Mouse (Mus musculus) heart, postnatal 10 days (tissue): Measurements from ENCODE around the gene Rarg. TPM values are rescaled to one million over a fixed set of nuclear protein-coding genes. Genes with fewer than 3 reads are reported as not detected.

ENCODE experiments used
- DNase-seq, 2 experiments: peaks; one replicate each; pipeline ENCODE4 v3.0.0; 2021
- intact Hi-C: fragments of 180-260 bp; cut with DNase I; formaldehyde crosslinking; loops from one replicate; pipeline ENCODE4 v1.15.1; 2025
- total RNA-seq, 2 experiments: library from RNA; stranded (reverse); gene quantifications; 2 replicates each; pipeline ENCODE4 v1.2.3; 2021

The Rarg gene
- total RNA-seq, 2 experiments from 2014 or later, result 23.2 to 27.2 TPM

DNA sequence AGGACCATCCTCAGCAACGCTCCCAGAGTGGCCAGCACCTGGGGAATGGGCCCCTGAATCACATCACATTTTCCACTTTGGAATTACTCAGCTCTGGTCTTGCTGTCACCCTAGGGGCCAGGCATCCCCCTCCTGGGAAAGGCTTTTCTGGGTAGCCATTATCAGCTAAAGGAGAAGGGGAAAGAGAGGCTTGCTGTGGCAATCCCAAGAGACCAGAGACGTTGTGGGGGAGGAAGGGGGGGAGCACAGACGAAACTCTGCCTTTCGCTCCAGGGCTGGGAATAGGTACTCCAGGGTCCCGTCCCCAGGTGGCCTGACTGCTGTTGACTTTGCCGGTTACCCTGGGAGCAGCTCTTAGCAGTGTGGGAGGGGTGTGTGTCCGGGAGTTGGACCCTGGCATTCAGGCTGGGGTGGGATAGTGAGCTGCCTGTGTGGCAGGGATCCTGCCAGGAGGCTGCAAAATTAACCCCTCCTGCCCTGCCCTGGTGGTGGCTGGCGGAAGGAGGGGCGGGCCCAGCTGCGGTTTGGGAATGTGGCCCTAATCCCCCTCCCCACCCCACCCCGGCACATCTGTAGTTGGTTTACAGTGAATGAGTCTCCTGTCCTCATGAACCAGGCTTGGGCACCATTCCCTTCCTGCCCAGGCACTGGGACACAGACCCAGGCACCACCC is 1.4 kb upstream of the Rarg start:
- intact Hi-C loops, result no loop called here
- DNase-seq, result no peak

DNA sequence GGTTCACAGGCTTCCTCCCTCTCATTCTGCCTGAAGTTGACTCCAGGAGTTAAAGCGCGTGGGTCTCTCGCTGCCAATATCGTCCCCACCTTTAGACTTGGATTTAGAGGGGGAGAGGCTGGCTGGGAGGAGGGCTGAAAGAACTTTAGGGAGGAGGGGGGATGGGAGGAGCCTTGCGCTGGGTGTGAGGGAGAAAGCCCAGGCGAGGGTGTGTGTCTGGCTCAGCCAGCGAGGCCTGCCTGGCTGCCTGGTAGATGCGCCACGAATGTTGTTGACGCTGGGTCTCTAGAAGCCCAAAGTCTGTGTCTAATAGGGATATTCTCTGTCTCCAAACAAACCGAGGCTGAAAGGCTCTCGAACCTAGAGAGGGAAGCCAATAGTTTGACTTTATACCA is 756 bp upstream of the Rarg start:
- intact Hi-C loops, result no loop called here
- DNase-seq, result peak; percentile 59 to 61

DNA sequence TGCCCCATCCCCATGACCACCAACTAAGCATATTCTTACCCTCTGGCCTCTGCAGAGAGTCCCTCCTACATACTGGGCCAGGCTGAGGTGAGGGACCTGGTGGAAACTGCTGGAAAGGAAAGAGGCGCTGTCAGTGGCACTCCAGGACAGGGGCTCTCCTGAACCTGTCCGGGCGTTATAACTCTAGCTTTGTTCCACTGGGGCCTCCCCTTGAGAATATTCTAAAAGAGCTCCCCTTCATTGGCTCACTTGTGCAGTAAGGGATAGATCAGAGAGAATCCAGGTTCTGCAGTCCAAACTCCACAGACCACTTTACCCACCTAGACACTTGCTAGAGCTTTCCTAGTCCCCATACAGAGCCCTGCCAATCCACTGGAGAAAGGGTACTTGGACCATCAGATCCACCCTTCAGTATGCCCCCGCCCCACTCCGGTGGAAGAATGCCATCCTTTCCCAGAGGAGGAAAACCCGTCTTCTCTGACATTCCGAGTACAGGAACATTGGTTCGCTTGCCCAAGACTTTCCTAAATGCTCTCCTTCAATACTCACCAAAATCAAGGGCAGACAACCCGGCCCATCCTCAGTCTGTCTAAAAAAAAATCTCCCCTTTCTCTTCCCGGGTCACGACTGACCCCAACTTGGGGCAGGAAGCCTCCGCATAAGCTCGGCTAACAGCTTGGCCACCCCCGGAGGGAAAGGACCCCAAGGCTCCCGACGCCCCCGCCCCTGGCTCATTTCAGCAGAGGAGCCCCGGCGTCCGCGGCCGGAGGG is 701 bp downstream of the Rarg start:
- intact Hi-C loops, result no loop called here
- peak in 1 of 2 experiments; percentile 34 for DNase-seq

DNA sequence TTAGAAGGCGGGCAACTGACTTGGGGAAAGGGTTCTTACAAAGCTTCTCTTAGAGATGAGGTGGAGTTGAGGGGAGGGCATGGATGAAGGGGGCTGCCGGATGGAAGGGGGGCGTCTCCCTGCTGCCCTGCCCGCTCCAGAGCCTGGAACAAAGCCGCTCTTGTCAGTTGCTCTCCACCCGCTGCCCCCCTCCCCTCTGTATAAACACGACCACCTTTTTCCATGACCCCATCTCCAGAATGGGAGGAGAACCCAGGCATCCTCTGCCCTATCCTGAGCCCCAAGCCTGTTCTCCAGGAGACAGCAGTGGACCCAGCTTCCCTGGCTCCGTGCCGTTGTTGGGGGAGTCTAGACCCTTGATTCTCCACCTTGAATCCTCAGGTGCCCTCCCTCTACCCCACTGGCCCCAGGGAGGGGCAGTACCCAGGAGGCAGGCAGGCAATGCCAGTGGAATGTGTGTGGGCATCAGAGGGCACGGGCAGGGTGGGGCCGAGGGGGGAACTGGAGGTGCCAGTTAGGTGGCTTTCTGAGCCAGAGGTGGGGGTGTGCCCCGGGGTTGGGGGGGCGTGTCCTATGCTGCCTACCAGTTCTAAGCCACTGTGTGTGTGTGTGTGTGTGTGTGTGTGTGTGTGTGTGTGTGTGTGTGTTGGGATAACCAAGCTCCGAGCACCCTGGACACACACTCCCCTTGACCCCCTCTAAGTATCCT is 1.6 kb downstream of the Rarg start:
- intact Hi-C loops, result no loop called here
- DNase-seq, result no peak

DNA sequence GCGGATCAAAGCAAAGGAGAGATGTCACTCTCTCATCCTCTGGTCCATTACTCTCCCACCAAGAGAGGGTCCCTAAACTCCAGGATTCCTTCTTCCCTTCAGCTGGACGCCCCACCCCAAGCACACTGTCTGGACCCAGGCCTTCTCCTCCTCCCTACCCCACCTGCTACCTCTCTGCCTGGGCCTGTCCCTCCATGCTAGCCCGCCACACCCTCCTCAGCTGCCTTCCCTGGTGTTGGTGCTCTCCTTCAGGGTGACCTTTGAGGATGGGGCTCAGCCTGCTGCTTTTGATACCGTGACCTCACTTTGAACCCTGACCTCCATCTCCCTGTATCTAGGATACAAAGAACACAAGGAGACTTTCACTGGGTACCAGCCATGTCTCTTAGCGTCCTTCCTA is 6.8 kb downstream of the Rarg start:
- DNase-seq, result no peak
- intact Hi-C loops, result no loop called here

DNA sequence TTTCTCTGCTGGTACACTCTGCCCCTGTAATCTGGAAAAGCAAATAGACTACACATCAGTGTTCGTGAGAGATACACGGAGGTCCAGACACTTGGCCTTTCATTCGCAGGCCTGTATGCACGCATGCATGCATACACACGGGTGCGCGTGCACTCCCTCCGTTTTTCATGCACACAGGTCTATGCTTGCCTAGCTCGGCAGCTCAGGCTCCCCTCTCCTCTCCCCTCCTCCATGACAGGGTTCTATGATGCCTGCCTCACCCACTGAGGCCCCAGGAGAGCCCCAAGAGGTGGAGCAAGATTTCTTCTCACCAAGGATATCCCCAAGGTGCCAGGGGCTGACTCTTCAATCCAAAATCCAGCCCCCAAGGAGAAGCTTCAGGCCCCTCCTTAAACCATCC is 7.3 kb downstream of the Rarg start:
- intact Hi-C loops, result no loop called here
- DNase-seq, result no peak

DNA sequence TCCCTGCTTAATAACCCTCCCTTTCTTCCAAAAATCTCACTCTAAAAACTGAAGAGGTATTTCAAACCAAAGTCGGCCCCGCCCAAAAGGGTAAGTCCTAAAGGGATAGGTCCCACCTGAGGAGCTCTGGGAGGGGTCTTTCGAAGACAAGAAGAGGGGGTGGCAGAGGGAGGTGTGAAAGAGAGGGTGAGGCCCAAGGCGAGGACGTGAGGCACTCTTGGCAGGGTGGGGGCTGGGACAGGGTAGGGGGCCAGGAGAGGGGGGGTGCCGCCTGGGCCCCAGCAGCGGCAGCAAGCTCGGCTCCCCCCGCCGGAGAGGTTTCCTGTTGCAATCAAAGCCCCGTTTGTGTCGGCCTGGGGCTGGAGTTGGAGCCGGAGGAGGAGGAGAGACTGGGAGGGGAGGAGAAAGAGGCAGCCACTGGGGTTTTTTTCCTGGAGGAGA is 8.0 kb downstream of the Rarg start:
- intact Hi-C loops, result no loop called here

DNA sequence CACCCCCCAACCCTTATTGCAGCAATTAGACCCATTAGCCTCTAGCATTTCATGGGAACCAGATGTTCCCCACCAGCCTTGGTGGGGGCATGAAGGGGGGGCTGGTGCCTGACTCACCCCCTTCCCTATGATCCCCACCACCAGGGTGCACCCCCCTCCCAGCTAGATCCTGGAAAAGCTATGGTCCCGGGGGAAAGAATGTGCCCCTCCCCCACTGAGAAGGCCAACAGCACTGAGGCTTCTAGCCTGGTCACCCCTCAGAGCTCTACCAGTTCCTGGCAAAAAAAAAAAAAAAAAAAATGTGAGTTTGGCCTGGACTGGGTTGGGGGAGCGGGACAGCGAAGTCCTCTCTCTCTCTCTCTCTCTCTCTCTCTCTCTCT is 8.5 kb downstream of the Rarg start:
- intact Hi-C loops, result no loop called here
- no peak for DNase-seq

More for the DNA sequence above, 8.0 kb downstream of the Rarg start:
- peak; percentile 49 to 55 for DNase-seq

DNA sequence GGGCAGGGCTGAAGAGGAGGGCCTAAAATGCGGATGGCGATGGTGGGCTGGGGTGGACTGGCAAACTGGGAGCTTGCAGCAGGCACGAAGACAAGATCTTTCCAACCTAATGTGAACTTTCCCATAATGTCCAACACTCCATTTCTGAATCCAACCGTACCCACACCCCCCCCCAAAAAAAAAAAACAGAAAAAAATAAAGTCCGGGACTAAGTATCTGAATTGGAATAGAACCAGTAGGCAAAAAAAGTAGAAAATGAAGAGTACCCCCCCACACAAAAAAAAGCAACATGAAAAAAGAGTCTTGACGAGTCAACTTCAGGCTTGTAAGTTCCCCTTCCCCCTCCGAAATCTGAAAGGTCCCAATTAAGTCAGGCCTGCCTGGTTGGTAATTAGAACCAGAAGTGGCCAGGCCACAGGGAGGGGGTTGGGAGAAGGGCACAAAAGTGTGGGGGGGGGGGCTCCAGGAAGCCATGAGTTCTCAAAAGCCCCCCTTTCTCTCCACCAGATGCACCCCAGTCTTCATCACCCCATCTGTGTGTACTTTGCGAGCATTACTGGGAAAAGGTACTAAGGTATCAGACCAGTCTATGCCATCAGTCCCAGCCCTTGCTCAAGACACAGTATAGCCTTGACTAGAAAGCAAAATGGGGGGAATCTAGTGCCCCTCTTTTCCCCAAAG is 9.0 kb downstream of the Rarg start:
- DNase-seq, result no peak
- intact Hi-C loops, result no loop called here

DNA sequence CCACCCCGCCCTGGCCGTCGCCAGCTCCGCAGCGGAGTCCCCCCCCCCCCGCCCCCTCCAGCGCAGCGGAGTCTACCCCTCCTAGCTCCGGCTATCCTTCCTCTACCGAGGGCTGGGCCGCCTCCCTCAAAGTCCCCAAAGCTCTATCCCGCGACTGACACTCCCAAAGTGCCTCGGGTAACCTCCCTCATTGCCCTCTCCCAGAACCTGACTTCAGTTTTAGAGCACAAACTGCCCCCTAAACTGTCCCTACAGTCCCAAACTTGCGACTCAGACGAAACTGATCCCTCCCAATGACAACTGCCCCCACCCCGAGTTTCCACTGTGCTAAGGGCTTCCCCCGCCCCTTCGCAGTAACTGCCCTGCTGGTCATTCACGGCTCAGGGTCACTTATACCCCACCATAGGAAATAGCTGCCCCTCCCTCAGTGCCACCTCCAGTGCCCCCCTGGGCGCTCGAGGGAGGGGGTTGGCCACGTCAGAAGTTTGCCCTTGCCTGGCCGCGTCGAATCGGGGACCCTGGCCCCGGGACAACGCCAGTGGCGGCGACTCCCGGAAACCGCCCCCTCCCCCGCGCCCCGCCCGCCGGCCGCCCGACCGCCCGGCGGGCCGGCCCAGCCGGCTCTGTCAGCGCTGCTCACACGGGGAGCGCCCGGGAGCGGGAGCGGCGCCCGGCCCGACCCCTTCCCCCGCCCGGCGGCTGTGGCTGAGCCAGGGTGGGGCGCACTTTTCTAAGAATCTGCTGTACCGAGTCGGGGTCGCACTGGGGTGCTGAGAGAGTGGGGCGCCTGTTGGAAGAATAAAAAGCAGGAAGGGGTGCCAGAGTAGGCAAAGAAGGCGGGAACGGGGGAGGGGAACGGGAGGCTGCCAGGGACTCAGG is 9.8 kb downstream of the Rarg start:
- intact Hi-C loops, result no loop called here
- peak; percentile 87 to 89 for DNase-seq

DNA sequence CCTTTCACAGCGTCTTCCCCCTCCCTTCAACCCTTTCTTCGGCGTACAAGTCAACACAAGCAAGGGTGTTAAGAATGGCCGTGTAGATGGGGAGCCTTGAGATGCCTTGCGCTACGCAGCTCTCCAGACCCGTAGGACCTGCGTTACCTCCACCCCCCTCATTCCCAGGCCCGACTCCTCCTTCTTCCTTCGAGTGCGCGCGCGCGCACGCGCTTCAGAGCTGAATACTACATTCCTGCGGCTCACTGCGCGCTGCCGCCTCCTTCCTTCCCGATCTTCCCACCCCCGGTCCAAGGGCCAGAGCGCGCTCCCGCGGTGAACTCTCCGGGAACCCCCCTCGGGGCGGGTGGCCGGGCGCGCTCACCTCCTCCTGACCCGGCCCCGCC is 10.5 kb downstream of the Rarg start:
- intact Hi-C loops, result loop anchor here (1.0 kb wide), 1 partner anchor 32 kb away; the partner anchor contains the start of gene Mfsd5
- peak; percentile 96 to 97 for DNase-seq

DNA sequence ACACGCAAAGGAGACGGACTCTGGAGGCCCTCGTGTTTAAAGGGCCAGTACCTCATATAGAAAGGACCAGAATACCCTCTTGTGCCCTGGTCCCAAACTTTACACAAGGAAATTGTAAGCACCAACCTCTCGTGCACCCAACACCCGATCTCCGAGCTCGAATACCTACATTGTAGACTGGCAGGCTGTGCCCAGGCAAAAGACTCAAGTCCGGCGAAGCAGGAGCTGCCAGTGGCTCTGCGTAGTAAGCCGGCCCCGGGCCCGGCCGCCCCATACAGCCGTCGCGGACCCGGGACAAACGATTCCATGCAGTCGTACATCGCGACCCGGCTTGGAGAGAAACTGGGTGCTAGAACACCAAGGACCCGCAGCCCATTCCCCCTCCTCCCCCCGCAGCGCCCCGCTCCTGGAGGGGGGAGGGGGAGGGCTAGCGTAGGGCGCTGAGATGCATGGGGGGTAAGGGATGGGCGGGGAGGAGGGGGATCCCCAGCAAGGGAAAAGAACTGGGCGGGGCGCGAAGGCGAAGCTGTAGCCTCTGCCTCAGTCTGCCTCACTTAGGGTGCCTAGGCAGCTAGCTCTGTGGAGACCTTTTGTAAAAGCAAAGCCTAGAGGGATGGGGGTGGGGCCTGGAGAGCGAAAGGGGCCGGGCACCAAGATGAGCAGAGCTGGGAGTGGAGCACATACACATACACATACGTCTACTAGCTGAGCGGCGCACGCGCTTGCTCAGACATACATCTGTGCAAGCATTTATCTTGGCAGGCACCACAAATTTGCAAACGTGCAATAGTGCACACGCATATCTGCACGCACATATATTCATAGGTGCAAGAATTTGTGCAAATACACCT is 11.2 kb downstream of the Rarg start:
- intact Hi-C loops, result loop anchor here (1.0 kb wide), 1 partner anchor 33 kb away; the partner anchor contains the start of gene Mfsd5
- DNase-seq, result peak; percentile 81 to 86

DNA sequence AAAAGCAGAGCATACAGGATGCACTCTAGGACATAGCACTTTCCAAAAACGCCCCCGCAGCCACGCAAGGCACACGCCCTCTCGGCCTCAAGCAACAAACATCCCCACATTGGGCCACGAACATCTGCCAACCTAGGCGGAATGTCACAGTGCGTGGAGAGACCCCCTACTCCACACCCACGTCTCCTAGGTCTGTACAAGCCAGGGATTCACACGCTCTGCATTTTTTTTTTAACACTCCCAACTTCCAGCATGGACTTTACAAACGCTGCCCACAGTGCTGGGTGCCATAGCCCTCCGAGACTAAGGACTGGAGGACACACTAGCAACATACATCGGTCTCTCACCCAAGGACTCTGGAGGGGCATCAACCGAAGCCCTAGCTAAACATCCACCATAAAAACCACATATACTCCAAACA is 11.8 kb downstream of the Rarg start:
- intact Hi-C loops, result no loop called here

DNA sequence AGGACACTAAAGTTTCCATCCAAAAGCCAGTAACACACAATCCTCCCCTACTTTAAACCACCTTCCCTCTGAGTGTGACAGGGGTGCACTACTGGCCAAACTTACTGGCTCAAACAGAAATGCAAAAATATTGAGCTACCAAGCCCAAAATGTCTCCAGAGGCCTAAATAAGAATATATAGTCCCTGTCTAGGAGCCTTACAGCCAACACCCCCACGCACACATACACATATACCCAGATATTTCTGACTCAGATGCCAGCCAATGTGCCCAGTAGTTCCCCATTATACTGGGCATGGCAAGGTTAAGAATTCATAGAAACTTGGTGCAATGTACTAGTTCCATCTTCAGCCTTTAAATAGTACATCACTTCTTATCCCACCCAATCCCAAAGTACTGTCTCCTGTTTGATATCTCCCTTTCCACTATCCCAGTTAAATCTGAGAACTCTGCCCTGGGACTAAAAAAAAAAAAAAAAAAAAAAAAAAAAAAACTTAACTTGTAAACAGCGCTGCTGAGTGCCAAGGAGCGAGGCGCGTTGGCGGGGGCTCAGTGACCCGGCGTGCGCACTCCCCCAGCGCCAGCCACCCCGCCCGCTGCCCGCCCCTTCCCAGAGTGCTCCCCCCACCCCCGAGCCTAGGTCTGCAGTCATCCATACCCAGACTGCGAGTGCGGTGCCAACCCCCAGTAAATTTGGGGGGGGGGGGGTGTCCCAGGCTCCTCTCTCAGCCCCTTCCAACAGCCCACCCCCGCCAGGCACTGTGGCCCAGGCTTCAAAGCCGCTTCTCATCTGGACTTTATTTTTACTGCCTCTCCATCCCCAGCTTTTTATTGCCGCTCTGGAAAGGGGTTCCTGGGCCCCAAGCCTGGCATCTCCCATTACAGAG is 12.8 kb downstream of the Rarg start:
- DNase-seq, result no peak
- intact Hi-C loops, result no loop called here

More for the DNA sequence above, 11.8 kb downstream of the Rarg start:
- DNase-seq, result peak; percentile 41 to 55

DNA sequence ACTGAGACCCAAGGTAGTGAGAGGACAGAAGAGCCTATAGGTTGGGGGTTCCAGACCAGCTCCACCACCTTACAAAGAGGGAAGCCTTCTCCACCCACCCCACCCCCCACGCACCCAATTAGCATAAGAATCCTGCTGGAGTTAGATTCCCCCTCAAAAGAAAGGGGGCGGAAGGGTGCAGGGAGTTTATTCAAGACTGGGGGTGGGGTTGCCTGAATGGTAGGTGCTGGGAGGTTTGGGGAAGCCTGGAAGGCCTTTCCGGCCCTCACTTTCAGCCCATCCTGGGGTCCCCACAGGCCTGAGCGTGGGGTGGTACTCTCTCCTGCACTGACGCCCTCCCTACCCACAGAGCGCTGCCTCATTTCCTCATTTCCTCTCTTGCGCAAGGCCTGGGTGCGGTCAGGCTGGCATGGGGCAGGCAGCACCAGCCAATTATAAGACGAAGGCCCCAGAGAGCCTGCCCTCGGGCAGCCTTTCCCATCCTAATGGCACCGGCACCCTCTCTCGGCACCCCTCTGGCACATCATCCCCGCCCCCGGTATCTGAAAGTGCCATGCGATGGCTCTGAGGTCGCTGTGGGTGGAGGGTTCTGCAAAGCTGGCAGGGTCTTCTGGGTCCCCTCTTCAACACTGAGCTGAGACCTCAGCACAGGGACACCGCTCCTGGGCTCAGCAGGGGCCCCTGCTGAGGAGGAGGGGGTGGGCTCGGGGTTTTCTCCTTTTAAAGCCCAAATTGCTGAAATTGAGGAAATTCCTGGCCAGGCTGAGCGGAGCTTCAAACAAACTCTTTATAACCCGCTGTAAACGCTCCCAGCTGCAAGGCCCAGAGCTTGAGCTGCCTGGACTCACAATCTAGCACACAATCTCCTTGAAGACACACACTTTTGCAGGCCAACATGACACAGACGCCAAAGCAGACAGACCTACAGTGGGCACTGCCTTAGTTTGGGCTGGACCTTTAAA is 13.8 kb downstream of the Rarg start:
- intact Hi-C loops, result no loop called here
- DNase-seq, result peak; percentile 58 to 62

DNA sequence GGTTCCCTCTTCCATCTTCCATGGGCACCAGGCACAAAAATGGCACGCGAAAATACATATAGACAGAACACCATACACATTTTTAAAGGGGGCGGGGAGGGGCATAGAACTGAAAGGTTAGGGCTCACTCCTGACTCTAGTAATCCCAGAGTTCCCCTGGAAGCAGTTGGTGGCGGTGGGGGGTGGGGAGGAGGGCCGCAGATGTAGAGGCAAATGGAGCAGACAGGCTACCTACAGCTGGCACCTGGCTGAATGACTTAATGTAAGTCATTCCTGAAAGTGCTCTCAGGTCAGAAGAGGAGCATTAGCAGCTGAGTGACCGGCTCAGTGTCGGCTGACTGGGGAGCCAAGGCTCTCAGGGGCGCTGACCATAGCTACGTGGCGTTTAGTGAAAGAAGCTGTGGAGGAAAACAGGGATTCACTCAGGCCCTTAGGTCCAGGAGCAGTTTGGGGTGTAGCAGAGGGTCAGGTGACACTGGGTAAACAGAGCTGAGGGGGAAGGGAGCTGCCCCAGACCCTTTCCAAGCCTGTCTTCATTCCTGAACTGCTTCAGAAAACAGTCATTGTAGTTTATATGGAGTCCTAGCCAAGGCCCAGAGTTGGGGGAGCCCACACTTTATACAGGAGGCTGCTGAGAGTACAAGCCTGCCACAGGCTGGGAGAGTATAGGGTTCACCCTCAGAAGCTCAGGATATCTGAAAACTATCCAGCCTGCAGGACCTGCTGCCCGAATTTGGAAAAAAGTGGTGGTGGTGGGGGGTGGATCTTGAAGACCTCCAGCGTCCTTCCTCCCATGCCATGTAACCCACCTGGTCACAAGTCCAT is 14.7 kb downstream of the Rarg start:
- intact Hi-C loops, result no loop called here
- DNase-seq, result no peak
